Mouse (Mus musculus) bone marrow macrophage, adult 2 months (primary cell): Measurements from ENCODE around the gene Dab1.

ENCODE experiments used
- CTCF ChIP-seq: IDR thresholded peaks from 2 replicates; pipeline ENCODE4 v1.5.1; 2012; ENCODE audit warnings: low read depth, mild to moderate bottlenecking, low read length, moderate library complexity
- POLR2A ChIP-seq: IDR thresholded peaks from 2 replicates; pipeline ENCODE4 v1.6.1; 2012; ENCODE audit warnings: mild to moderate bottlenecking, low read depth, low read length, borderline replicate concordance

- TF ChIP-seq CTCF (no peak), POLR2A (no peak)
These were observed 1149.0 kb downstream of the Dab1 start for GRCm38 (mm10) chr4:104768190-104768589.
